Mouse (Mus musculus) intestine, embryonic 16.5 days (tissue): ENCODE measurements around the gene Gsdma. TPM values are rescaled to one million over a fixed set of nuclear protein-coding genes. Genes with fewer than 3 reads are reported as not detected.
"Not testable (repeated sequence)": the region's sequence is repeated elsewhere in the genome, so short reads cannot be mapped to it uniquely, and the experiment has no call there.

ENCODE experiments used
- ATAC-seq: fragments of 200-750 bp; cut with Nextera tagmentation; 2 replicates; pipeline ENCODE4 v1.8.0; 2017; ENCODE audit warnings: moderate TSS enrichment, moderate library complexity
- H3K27ac ChIP-seq: fragments of 300-500 bp; sonication (generic); 2 replicates; pipeline ENCODE4 v1.5.1; 2014; ENCODE audit warnings: mild to moderate bottlenecking, low read length
- H3K27me3 ChIP-seq: fragments of 300-500 bp; sonication (generic); replicated peaks from 2 replicates; pipeline ENCODE4 v1.6.1; 2014; ENCODE audit warnings: low read length, control low read depth, mixed read lengths; ENCODE audit not compliant: control insufficient read depth, insufficient read depth
- H3K36me3 ChIP-seq: fragments of 300-500 bp; sonication (generic); 2 replicates; pipeline ENCODE4 v1.6.1; 2014; ENCODE audit warnings: low read length, control low read depth; ENCODE audit not compliant: control insufficient read depth, insufficient read depth
- H3K4me1 ChIP-seq: fragments of 300-500 bp; sonication (generic); 2 replicates; pipeline ENCODE4 v1.6.1; 2014; ENCODE audit warnings: low read length, control low read depth, mixed read lengths; ENCODE audit not compliant: control insufficient read depth, insufficient read depth
- H3K4me2 ChIP-seq: fragments of 300-500 bp; sonication (generic); 2 replicates; pipeline ENCODE4 v1.6.1; 2014; ENCODE audit warnings: low read depth, low read length, control low read depth
- H3K4me3 ChIP-seq: fragments of 300-500 bp; sonication (generic); 2 replicates; pipeline ENCODE4 v1.5.1; 2014; ENCODE audit warnings: mild to moderate bottlenecking, low read length
- H3K9ac ChIP-seq: fragments of 300-500 bp; sonication (generic); 2 replicates; pipeline ENCODE4 v1.6.1; 2014; ENCODE audit warnings: low read depth, low read length
- H3K9me3 ChIP-seq: fragments of 300-500 bp; sonication (generic); 2 replicates; pipeline ENCODE4 v1.6.1; 2016; ENCODE audit warnings: low read length, control low read depth; ENCODE audit not compliant: control insufficient read depth
- WGBS: fragments of 180-500 bp; shearing (Covaris S2); extraction: QIAGEN DNeasy Blood & Tissue Kit; methylation state at CpG from one replicate; pipeline ENCODE4 v1.1.7; 2014; 5-methylcytosine and 5-hydroxymethylcytosine counted together
- polyA plus RNA-seq: library from polyadenylated mRNA; unstranded; fragments of >200 nt; fragmentation: Nextera tagmentation; extraction: Ambion mirVana; gene quantifications from 2 replicates; pipeline ENCODE4 v1.2.1, GENCODE M21; 2015

The Gsdma gene
- polyA plus RNA-seq, 1 experiment from 2014 or later: 0.06 TPM

GRCm38 (mm10) chr11:98712009-98712408 is 47.9 kb downstream of the Gsdma start:
- not testable (repeated sequence) for H3K9ac ChIP-seq, H3K27me3 ChIP-seq, ATAC-seq, H3K27ac ChIP-seq, H3K36me3 ChIP-seq, H3K9me3 ChIP-seq, H3K4me2 ChIP-seq, H3K4me3 ChIP-seq
- H3K4me1 ChIP-seq: peaks cover 29% of the 10 kb centered on the region
- 92% methylated on average over 6 of the region's 6 CpGs for WGBS

DNA sequence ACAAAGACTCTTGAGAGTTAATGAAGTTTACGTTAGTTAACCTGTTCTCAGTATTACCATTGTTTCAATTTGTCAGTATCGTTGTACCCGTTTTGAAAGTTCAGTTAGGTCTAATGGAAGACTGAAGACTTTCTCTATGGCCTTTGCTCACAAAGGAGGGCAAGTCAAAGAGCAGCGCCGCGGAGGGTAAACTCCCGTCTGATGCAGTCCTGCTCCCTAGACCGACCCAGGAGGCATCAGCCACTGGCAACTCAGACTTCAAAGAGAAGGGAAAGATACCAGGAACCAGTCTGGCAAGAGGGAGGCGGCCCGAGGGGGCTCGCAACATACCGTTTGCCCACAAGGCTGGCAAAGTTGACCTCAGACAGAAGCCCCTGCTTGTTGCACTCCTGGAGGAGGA is 49.6 kb downstream of the Gsdma start:
- H3K4me1 ChIP-seq: peaks cover 18% of the 10 kb centered on the region
- no peak for ATAC-seq
- 84% methylated on average over 12 of the region's 12 CpGs for WGBS
- no peak overlapping the region for H3K27ac ChIP-seq
- H3K9me3 ChIP-seq: no peaks in the 10 kb centered on the region
- no peaks in the 10 kb centered on the region for H3K27me3 ChIP-seq
- peaks cover 10% of the 10 kb centered on the region for H3K36me3 ChIP-seq
- H3K9ac ChIP-seq: no peak overlapping the region
- no peak overlapping the region for H3K4me3 ChIP-seq
- H3K4me2 ChIP-seq: no peak overlapping the region

GRCm38 (mm10) chr11:98715946-98716345 is 51.8 kb downstream of the Gsdma start:
- WGBS: 92% methylated on average over 9 of the region's 9 CpGs
- Histone ChIP-seq H3K9ac (no peak overlapping the region), H3K4me1 (0 out of 2 replicates have a peak, but pooled peaks cover 2% of the 10 kb centered on the region), H3K4me3 (no peak overlapping the region), H3K4me2 (no peak overlapping the region), H3K27ac (no peak overlapping the region), H3K36me3 (peaks cover 10% of the 10 kb centered on the region), H3K27me3 (no peaks in the 10 kb centered on the region), H3K9me3 (no peaks in the 10 kb centered on the region)
- no peak for ATAC-seq

DNA sequence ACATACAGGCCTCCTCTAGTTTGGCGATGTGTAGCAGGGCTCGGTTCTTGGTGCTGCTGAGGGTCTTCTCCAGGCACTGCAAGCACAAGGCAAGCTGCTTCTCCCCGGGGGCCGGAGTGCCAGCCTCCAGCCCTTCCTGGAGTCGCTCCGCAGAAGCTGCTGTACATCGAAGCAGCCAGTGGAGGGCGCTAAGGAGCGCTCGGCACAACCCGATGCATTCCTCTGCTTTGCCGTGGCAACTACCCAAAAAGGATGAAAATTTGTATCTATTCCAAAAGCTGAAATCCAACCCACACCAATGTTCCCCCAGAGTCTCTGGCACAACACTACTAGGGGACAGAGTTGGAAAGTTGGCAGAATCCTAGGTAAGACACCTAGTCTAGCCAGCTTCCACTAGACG is 53.8 kb downstream of the Gsdma start:
- no peak overlapping the region for H3K9ac ChIP-seq
- H3K27me3 ChIP-seq: no peaks in the 10 kb centered on the region
- H3K4me3 ChIP-seq: no peak overlapping the region
- peaks cover 11% of the 10 kb centered on the region for H3K4me1 ChIP-seq
- H3K9me3 ChIP-seq: no peaks in the 10 kb centered on the region
- peaks cover 10% of the 10 kb centered on the region for H3K36me3 ChIP-seq
- ATAC-seq: no peak
- H3K4me2 ChIP-seq: no peak overlapping the region
- WGBS: 28% methylated on average over 13 of the region's 13 CpGs
- no peak overlapping the region for H3K27ac ChIP-seq

GRCm38 (mm10) chr11:98720756-98721155 is 56.6 kb downstream of the Gsdma start:
- no peaks in the 10 kb centered on the region for H3K9me3 ChIP-seq
- H3K36me3 ChIP-seq: peaks cover 2% of the 10 kb centered on the region; the same call in 1 of the 2 replicates
- H3K4me3 ChIP-seq: no peak overlapping the region
- 73% methylated on average over 2 of the region's 2 CpGs for WGBS
- no peak overlapping the region for H3K27ac ChIP-seq
- no peaks in the 10 kb centered on the region for H3K27me3 ChIP-seq
- ATAC-seq: no peak
- H3K4me2 ChIP-seq: no peak overlapping the region
- no peak overlapping the region for H3K9ac ChIP-seq
- peaks cover 11% of the 10 kb centered on the region for H3K4me1 ChIP-seq

DNA sequence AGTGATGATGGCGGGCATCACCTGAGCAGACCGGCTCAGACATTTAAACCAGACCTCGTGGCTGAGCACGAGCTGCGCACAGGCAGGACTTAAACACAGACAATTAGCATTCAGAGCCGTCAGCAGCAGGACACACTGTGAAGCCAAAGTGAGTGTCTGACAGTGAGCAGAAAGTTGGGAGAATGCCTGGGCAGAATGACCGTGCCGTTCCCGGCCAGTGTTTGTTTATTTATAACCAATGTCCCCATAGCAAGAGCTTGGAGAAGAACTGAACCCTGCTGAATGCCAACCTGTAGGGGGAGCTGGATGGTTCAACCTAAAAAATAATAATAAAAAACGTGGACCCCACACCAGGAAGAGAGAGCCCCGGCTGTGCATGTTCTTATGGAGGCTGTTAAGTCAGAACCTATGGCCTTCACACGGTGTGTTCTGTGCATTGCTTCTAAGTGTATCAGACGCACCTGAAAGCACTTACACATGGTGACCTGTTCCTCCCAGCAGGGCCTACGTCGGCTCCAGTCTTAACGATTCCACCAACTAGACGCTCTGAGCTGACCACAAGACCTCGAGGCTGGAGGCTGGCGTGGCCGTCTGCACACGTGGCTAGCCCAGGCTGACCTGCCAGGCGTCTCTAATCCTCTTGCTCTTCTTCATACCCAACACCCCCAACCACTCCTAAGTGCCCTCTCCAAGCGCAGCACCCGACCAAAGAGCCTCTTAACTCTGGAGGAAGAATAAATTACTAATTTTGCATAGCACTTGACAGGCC is 57.5 kb downstream of the Gsdma start:
- no peak overlapping the region for H3K9ac ChIP-seq
- no peak overlapping the region for H3K4me3 ChIP-seq
- peak overlapping the region; percentile 54 for H3K27ac ChIP-seq
- no peaks in the 10 kb centered on the region for H3K27me3 ChIP-seq
- H3K9me3 ChIP-seq: no peaks in the 10 kb centered on the region
- peaks cover 2% of the 10 kb centered on the region; the same call in 1 of the 2 replicates for H3K36me3 ChIP-seq
- 51% methylated on average over 24 of the region's 24 CpGs for WGBS
- peaks cover 11% of the 10 kb centered on the region for H3K4me1 ChIP-seq
- no peak overlapping the region for H3K4me2 ChIP-seq
- ATAC-seq: peak; percentile 36

- Histone ChIP-seq H3K4me1 (peaks cover 10% of the 10 kb centered on the region), H3K36me3 (no peaks in the 10 kb centered on the region), H3K27me3 (no peaks in the 10 kb centered on the region), H3K4me2 (no peak overlapping the region), H3K9me3 (no peaks in the 10 kb centered on the region), H3K27ac (no peak overlapping the region), H3K4me3 (no peak overlapping the region), H3K9ac (no peak overlapping the region)
- WGBS: 78% methylated on average over 7 of the region's 7 CpGs
- ATAC-seq: no peak
Observed at GRCm38 (mm10) chr11:98723098-98723497, 58.9 kb downstream of the Gsdma start.

GRCm38 (mm10) chr11:98725926-98726506 is 61.9 kb downstream of the Gsdma start:
- no peaks in the 10 kb centered on the region for H3K36me3 ChIP-seq
- no peak overlapping the region for H3K9ac ChIP-seq
- ATAC-seq: no peak
- 90% methylated on average over 15 of the region's 15 CpGs for WGBS
- H3K4me3 ChIP-seq: no peak overlapping the region
- H3K27ac ChIP-seq: no peak overlapping the region
- H3K4me1 ChIP-seq: peaks cover 16% of the 10 kb centered on the region
- no peak overlapping the region for H3K4me2 ChIP-seq
- no peaks in the 10 kb centered on the region for H3K27me3 ChIP-seq
- no peaks in the 10 kb centered on the region for H3K9me3 ChIP-seq
